Mouse (Mus musculus) adrenal gland, postnatal 25 days (tissue): ENCODE data around the gene Spata13. TPM values are rescaled to one million over a fixed set of nuclear protein-coding genes. Genes with fewer than 3 reads are reported as not detected.

ENCODE experiments used
- DNase-seq: peaks from one replicate; pipeline ENCODE4 v3.0.0; 2021; ENCODE audit warnings: mixed read lengths
- total RNA-seq: library from RNA; stranded (reverse); gene quantifications from 2 replicates; pipeline ENCODE4 v1.2.3, GENCODE M21; 2021

Gene Spata13
- total RNA-seq, 1 experiment from 2014 or later, result 181 TPM

DNA sequence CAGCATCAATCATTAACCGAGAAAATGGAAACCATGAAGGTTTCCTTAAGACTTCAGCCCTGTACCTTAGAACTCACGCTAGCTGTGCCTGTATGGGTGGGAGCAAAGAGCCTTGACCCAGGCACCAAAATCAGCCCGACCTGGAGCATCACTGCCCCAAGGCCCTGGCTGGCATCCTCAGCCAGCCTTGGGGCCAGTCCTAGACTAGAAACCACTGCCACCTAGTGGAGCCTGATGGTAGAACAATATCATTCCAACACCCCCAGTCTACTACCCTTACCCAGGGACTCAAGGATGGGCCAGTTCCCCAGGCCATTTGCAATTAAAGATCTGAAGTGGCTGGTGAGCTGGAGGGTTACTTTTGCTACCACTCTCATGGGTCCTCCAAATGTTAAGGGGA, 156.3 kb downstream of the Spata13 start:
- DNase-seq, result peak; percentile 32

DNA sequence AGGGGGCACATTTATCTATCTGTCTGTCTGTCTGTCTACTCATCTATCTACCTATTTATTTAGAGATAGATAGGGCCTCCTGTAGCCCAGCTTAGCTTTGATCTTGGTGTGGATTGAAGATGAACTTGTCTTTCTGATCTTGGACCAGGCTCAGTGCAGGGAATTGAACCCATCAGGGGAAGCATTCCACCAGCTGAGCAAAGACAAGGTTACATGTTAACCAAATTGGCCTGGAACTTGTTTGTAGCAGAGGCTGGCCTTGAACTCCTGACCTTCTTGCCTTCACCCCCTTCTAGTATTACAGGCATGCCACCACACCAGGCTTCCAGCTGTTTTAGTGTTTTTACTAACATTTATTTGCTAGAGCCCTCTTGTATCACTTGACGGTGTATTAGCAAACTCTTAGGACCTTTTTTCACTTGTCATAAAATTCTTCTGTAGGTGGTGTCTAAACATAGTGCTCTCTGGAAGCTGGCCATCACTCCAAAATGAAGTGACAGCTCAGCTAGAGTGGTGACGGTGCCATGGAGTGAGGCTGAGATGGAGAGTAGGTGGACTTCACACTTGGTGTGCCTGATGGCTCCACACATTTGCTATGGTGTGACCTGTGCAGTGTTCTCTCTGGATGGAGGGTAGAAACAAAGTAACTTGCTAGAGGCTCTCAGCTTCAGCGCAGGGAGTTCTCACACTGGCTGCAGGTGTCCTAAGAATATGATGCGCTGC, 163.0 kb downstream of the Spata13 start:
- DNase-seq, result no peak

DNA sequence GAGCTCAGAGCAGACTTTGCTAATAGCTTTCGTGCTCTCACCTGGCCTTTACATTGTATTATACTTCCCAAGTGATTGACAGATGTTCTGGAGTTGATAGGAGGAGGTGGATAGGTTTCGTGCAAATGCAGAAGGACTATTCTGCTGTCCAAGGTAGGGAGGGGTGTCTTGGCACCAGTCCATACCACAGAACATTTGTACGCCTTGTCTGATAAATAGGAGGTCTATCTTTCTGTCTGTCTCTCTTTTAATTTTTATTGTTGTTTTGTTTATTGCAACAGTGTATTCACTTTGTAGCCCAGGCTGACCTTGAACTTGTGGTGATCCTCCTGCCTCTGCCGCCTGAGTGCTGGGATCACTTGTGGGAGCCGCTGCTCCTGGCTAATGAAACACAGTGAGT, 163.8 kb downstream of the Spata13 start:
- no peak for DNase-seq

- no peak for DNase-seq
Observed at GRCm38 (mm10) chr14:60798721-60799120, 164.9 kb downstream of the Spata13 start.

DNA sequence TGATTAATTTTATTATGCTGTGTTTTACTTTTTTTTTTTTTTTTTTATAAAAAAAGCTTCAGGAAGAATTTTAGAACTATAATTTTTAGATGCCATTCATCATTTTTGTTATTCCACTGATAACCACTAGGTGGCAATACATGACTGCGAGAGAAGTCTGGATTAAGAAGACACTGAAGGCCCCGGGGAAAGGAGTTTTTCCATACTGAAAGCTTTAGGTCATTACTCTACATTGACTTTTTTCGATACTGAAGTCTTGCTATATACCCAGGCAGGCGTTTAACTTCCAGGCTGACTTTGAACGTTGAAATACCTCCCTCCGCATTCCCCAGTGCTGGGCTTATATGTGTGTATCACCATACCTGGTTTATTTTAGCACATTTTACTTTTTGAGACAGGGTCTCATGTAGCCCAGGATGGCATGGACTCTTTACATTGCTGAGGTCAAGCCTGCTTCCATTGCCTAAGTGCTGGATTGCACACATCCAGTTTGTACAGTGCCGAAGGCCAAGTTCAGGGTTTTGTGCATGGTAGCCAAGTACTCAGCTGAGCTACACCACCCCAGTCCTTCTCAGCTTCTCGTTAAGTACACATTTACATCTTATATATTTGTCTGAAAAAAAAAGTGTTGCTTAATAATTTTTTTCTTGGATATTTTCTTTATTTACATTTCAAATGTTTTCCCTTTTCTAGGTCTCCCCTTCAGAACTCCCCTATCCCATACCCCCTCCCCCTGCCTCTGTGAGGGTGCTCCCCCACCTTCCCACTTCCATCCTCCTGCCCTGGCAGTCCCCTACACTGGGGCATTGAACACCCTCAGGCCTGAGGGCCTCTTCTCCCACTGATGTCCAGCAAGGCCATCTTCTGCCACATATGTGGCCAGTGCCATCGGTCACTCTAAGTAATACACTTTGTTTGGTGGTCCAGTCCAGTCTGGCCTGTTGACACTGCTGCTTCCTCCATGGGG, 166.2 kb downstream of the Spata13 start:
- no peak for DNase-seq

GRCm38 (mm10) chr14:60802026-60802425, 168.2 kb downstream of the Spata13 start:
- DNase-seq, result no peak

- DNase-seq, result no peak
Observed at GRCm38 (mm10) chr14:60804978-60805377, 171.2 kb downstream of the Spata13 start.

DNA sequence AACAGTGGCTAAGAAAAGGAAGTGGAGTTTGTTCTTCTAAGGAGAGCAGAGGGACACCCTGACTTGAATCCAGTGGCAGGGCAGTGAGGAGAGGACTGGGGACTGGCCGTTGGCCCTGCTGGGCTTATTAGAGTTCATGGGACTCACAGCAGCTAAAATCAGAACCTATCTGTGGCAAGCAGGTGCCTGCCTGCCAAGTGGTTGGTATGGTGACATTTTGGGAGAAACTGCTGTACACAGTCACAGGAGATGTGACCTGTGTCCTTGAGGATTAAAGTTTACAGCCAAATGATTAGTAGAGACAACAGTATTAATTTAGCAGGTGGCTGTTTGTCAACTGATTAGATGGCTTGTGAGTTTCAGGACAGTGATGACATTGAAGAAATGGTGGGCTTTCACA, 172.1 kb downstream of the Spata13 start:
- DNase-seq, result no peak

DNA sequence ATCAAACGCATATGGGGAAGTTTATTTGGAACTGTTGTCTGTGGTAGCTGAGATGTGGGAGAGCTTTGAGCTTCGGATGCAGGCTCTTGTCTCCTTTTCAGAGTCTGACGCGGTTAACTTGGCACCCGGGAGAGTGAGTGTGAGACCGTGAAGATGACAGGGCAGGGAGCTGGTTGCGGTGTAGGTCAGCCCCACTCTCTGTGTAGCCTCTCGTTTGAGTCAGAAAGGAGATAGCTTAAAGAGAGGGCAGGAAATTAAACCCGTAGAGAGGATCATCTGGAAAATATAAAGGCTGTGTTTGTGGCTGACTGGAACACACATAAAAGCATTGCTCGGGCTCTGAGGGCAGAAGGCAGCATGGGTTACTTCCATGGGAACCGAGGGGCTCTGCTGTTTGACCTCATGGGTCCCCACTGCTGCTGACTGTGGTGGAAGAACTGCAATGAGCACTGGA, 173.1 kb downstream of the Spata13 start:
- no peak for DNase-seq

- no peak for DNase-seq
Observed at GRCm38 (mm10) chr14:60809881-60810280, 176.1 kb downstream of the Spata13 start.

GRCm38 (mm10) chr14:60811547-60811946, 177.7 kb downstream of the Spata13 start:
- no peak for DNase-seq

Other genes with a start within 250 kb of the Spata13 start
- gene C1qtnf9, start 134.1 kb downstream of the Spata13 start, total RNA-seq, result 4.0 and 4.9 TPM in 2 replicates
- 37.1 and 38.0 TPM in 2 replicates for gene Mipep, start 150.6 kb downstream of the Spata13 start, total RNA-seq